10 mouse cellular contexts compared by ENCODE assay signal in genomic region chr3:154142618-154143017, GRCm38 (mm10).
"Had no signal": no experiment of that assay in that cellular context is flagged by ENCODE, and none has a peak within 500 bp of the region (broad histone marks: within the 10 kb centered on the region; RNA-seq: fewer than 3 reads in every experiment).

No protein-coding gene starts in this region.

- H3K27me3 ChIP-seq: intestine, embryonic 15.5 days; limb, embryonic 12.5 days; liver, embryonic 13.5 days; midbrain, embryonic 13.5 days had no signal

- ATAC-seq: intestine, embryonic 15.5 days; liver, postnatal 0 days; midbrain, embryonic 13.5 days had no signal

- H3K4me3 ChIP-seq: intestine, embryonic 15.5 days; left cerebral cortex, adult 2 months; limb, embryonic 12.5 days; liver, embryonic 13.5 days; midbrain, embryonic 13.5 days had no signal

- H3K9ac ChIP-seq: intestine, embryonic 15.5 days; limb, embryonic 12.5 days; liver, embryonic 13.5 days; liver, postnatal 0 days; midbrain, embryonic 13.5 days had no signal

- H3K4me1 ChIP-seq: intestine, embryonic 15.5 days; limb, embryonic 12.5 days; liver, embryonic 13.5 days; midbrain, embryonic 13.5 days had no signal

- H3K9me3 ChIP-seq: intestine, embryonic 15.5 days; limb, embryonic 12.5 days; liver, embryonic 13.5 days; midbrain, embryonic 13.5 days had no signal

- H3K4me2 ChIP-seq: intestine, embryonic 15.5 days; limb, embryonic 12.5 days; liver, embryonic 13.5 days; midbrain, embryonic 13.5 days had no signal

- DNase-seq: kidney, adult 8-10 months; liver; liver, embryonic 13.5 days; liver, postnatal 0 days; lung, postnatal 36 days; thymus, postnatal 36 days had no signal

- H3K36me3 ChIP-seq: intestine, embryonic 15.5 days; limb, embryonic 12.5 days; liver, embryonic 13.5 days; midbrain, embryonic 13.5 days had no signal

- H3K27ac ChIP-seq: intestine, embryonic 15.5 days; left cerebral cortex, adult 2 months; limb, embryonic 12.5 days; liver, embryonic 13.5 days; midbrain, embryonic 13.5 days had no signal
